16 mouse cellular contexts compared by ENCODE assay signal in the genomic region with DNA sequence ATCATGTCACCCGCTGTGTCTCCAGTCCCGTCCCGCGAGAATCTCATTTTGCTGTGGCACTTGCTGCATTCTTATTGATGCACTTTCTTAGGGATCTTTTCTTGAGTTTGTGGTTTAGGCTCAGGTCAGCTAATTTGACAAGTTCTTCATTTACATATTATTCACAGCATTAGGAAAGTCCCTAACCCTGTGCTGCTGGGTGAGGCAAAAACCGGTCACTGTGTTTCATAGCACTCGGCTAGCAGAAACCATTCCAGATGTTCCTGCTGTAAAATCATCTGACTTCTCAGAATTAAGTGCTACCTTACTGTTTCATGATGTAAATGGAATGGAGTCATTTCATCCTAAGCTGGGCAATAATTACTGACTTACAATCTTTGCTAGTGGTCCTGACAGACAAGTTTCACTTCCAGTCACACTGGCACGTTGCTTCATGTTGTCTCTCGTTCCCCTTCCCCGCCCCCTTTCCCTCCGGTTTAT.
DNase-seq lines count a peak whose midpoint lies in the region; ATAC-seq and TF ChIP-seq lines count a peak whose summit lies in the region.
"Had no signal": no experiment of that assay in that cellular context is flagged by ENCODE, and none has a peak within 500 bp of the region (broad histone marks: within the 10 kb centered on the region; RNA-seq: fewer than 3 reads in every experiment).

No protein-coding gene starts in this region.

- H3K27me3 ChIP-seq in heart, embryonic 10.5 days (ENCODE audit: insufficient read depth, poor library complexity, severe bottlenecking): no peaks in the 10 kb centered on the region
- H3K27me3 ChIP-seq in embryonic facial prominence, embryonic 14.5 days (replicated peaks; ENCODE audit: control insufficient read depth, insufficient read depth, low read length): no peaks in the 10 kb centered on the region
- H3K27me3 ChIP-seq in intestine, postnatal 0 days (replicated peaks; ENCODE audit: control insufficient read depth, insufficient read depth, low read length): no peaks in the 10 kb centered on the region
- H3K27me3 ChIP-seq: forebrain, embryonic 15.5 days; hindbrain, embryonic 13.5 days; limb, embryonic 13.5 days had no signal

- H3K36me3 ChIP-seq in heart, embryonic 10.5 days: no peaks in the 10 kb centered on the region
- no peaks in the 10 kb centered on the region for H3K36me3 ChIP-seq in embryonic facial prominence, embryonic 14.5 days (ENCODE audit: control insufficient read depth, insufficient read depth, low read length)
- no peaks in the 10 kb centered on the region for H3K36me3 ChIP-seq in intestine, postnatal 0 days (ENCODE audit: control insufficient read depth, insufficient read depth)
- H3K36me3 ChIP-seq: forebrain, embryonic 15.5 days; hindbrain, embryonic 13.5 days; limb, embryonic 13.5 days had no signal

- peak overlapping the region; percentile 64; the same call in 1 of the 2 replicates for H3K27ac ChIP-seq in heart, embryonic 10.5 days
- H3K27ac ChIP-seq in embryonic facial prominence, embryonic 14.5 days (replicated peaks; ENCODE audit: low read depth, low read length): no peak overlapping the region
- H3K27ac ChIP-seq in intestine, postnatal 0 days (ENCODE audit: low read depth, low read length): no peak overlapping the region
- H3K27ac ChIP-seq: forebrain, embryonic 15.5 days; hindbrain, embryonic 13.5 days; limb, embryonic 13.5 days had no signal

- H3K9me3 ChIP-seq in heart, embryonic 10.5 days: no peaks in the 10 kb centered on the region
- no peaks in the 10 kb centered on the region for H3K9me3 ChIP-seq in embryonic facial prominence, embryonic 14.5 days (ENCODE audit: control insufficient read depth, low read length)
- no peaks in the 10 kb centered on the region for H3K9me3 ChIP-seq in intestine, postnatal 0 days (ENCODE audit: control insufficient read depth)
- H3K9me3 ChIP-seq: forebrain, embryonic 15.5 days; hindbrain, embryonic 13.5 days had no signal

- peaks cover 12% of the 10 kb centered on the region for H3K4me1 ChIP-seq in heart, embryonic 10.5 days
- no peaks in the 10 kb centered on the region for H3K4me1 ChIP-seq in embryonic facial prominence, embryonic 14.5 days (ENCODE audit: control insufficient read depth, insufficient read depth, low read length)
- H3K4me1 ChIP-seq in intestine, postnatal 0 days (replicated peaks; ENCODE audit: control insufficient read depth, insufficient read depth, low read length): no peaks in the 10 kb centered on the region
- H3K4me1 ChIP-seq: hindbrain, embryonic 13.5 days had no signal

- no peak overlapping the region for H3K4me2 ChIP-seq in embryonic facial prominence, embryonic 14.5 days (ENCODE audit: low read depth, low read length)
- H3K4me2 ChIP-seq in intestine, postnatal 0 days (replicated peaks; ENCODE audit: low read depth): no peak overlapping the region
- H3K4me2 ChIP-seq: forebrain, embryonic 15.5 days; hindbrain, embryonic 13.5 days; limb, embryonic 13.5 days; lung, embryonic 14.5 days; midbrain, embryonic 11.5 days had no signal

- no peak for TF ChIP-seq CTCF in intestine, postnatal 0 days (IDR thresholded peaks at IDR 0.05; ENCODE audit: low read depth)

- no peak overlapping the region for H3K4me3 ChIP-seq in heart, embryonic 10.5 days
- no peak overlapping the region for H3K4me3 ChIP-seq in embryonic facial prominence, embryonic 14.5 days (ENCODE audit: low read depth, low read length)
- H3K4me3 ChIP-seq in intestine, postnatal 0 days (ENCODE audit: low read depth, low read length): no peak overlapping the region
- H3K4me3 ChIP-seq: forebrain, embryonic 15.5 days; hindbrain, embryonic 13.5 days; limb, embryonic 13.5 days had no signal

- no peak for DNase-seq in heart, embryonic 10.5 days (ENCODE audit: low spot score)
- no peak for DNase-seq in heart, postnatal 4 days
- peak; percentile 40 to 51 for DNase-seq in B cell, adult 2 months
- DNase-seq in embryonic facial prominence, embryonic 14.5 days (ENCODE audit: low spot score): peak; percentile 42
- no peak for DNase-seq in thymus, postnatal 14 days
- no peak for DNase-seq in layer of hippocampus, adult 9-10 months (ENCODE audit: low spot score)
- DNase-seq: cerebellum, adult 8-10 months; right cerebral cortex, postnatal 14 days; thymus, postnatal 36 days had no signal

- 72% methylated on average over 10 of the region's 10 CpGs for WGBS in heart, embryonic 10.5 days
- 55% methylated on average over 10 of the region's 10 CpGs for WGBS in embryonic facial prominence, embryonic 14.5 days
- 83% methylated on average over 10 of the region's 10 CpGs for WGBS in intestine, postnatal 0 days

- no peak overlapping the region for H3K9ac ChIP-seq in embryonic facial prominence, embryonic 14.5 days (ENCODE audit: low read depth, low read length)
- H3K9ac ChIP-seq in intestine, postnatal 0 days (ENCODE audit: low read depth, low read length): no peak overlapping the region
- H3K9ac ChIP-seq: forebrain, embryonic 15.5 days; hindbrain, embryonic 13.5 days; limb, embryonic 13.5 days; lung, embryonic 14.5 days had no signal

- no peak for ATAC-seq in embryonic facial prominence, embryonic 14.5 days (ENCODE audit: low read depth)
- peak; percentile 80 for ATAC-seq in neutrophil, adult 5-6 weeks (ENCODE audit: extremely low read depth, insufficient number of reproducible peaks, low FRiP score, poor library complexity, severe bottlenecking)
- no peak for ATAC-seq in intestine, postnatal 0 days
- ATAC-seq: forebrain, embryonic 15.5 days had no signal

Comparison
In these comparisons a context has a peak if more than half of its experiments do, and no peak if none do; other contexts are left out.
1. DNase-seq: peak in B cell, adult 2 months (2 of 2) and embryonic facial prominence, embryonic 14.5 days (single experiment); none in heart, embryonic 10.5 days (single experiment), heart, postnatal 4 days (single experiment), thymus, postnatal 14 days (single experiment) and layer of hippocampus, adult 9-10 months (single experiment).